Mouse (Mus musculus): ENCODE results near the gene Srpk3. TPM values are rescaled to one million over a fixed set of nuclear protein-coding genes. Genes with fewer than 3 reads are reported as not detected.

The Srpk3 gene
- polyA plus RNA-seq, 1 experiment from 2014 or later, result 1.6 TPM

DNA sequence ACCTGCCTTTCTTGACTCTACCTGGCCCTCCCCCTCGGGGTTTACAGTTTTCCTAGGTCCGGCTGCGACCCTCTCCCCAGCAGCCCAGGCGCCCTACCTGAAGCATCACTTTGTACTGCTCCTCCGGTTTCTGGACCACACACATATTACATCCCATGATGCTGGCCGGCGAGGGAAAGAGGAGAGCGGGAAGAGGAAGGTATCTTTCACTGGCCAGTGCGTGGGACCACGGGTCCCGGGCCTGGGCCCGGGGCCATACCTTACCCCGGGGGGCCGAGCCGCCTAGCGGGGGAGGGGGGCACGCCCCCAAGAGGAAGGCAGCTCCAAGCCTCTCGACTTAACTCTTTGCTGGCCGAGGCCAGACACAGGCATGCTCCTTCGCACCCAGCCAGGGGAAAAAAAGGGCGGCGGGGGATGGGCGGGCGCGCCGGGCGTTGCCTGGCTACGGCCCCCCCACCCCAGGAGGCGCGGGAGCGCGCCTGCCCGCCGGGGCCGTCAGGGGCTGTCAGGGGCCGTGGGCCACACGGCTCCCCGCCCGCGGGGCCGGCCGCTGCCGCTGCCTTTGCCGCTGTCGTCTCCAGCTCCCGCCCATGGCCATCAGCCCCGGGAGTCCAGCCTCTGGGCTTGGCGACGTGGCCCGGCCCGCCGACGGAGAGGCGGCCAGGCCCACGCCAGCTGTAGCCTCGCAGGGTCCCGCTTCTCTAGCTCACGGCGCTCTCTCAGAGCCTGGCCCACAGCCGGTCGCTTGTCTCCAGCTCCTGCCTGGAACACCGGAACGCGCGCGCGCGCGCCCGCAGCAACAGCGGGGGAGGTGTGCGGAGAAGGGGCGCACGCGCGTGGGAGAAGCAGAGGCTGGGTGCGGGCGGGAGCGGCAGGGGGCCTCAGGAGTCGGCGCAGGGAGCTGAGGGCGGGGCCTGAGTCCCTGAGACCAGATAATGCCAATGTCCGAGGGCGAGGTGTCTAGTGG, 50.3 kb downstream of the Srpk3 start, which contains the start of gene Pdzd4:
Gene Pdzd4, minus strand, starts transcription at position 785 of the 967 bp plus-strand sequence.
- peak within 1 kb of the TSS; percentile 88 for H3K27ac ChIP-seq (replicated peaks)
- H3K27me3 ChIP-seq (ENCODE audit: low read depth, poor library complexity, severe bottlenecking), result peaks cover 48% of the 10 kb centered on the region
- H3K4me3 ChIP-seq, result peak within 1 kb of the TSS; percentile 67
- H3K36me3 ChIP-seq, result no peaks in the 10 kb centered on the region
- H3K9me3 ChIP-seq (replicated peaks), result no peaks in the 10 kb centered on the region
- H3K4me1 ChIP-seq, result peaks cover 22% of the 10 kb centered on the region
- DNase-seq (ENCODE audit: low spot score), result peak; percentile 50
- WGBS, result 15% methylated on average over 75 of the region's 84 CpGs

Other genes with a start within 250 kb of the Srpk3 start
- gene Dusp9, start 135.0 kb upstream of the Srpk3 start, polyA plus RNA-seq (2016; fragmentation: Nextera tagmentation; extraction: Ambion mirVana), result 16.6 and 32.4 TPM in 2 replicates
- gene Pnck, start 114.3 kb upstream of the Srpk3 start, polyA plus RNA-seq (2016; fragmentation: Nextera tagmentation; extraction: Ambion mirVana), result 7.0 and 12.6 TPM in 2 replicates
- gene Slc6a8, start 101.3 kb upstream of the Srpk3 start, polyA plus RNA-seq (2016; fragmentation: Nextera tagmentation; extraction: Ambion mirVana), result 4.1 and 4.6 TPM in 2 replicates
- 144 and 157 TPM in 2 replicates for gene Bcap31, start 58.2 kb upstream of the Srpk3 start, polyA plus RNA-seq (2016; fragmentation: Nextera tagmentation; extraction: Ambion mirVana)
- 10.9 and 11.5 TPM in 2 replicates for gene Abcd1, start 57.8 kb upstream of the Srpk3 start, polyA plus RNA-seq (2016; fragmentation: Nextera tagmentation; extraction: Ambion mirVana)
- gene Plxnb3, start 17.3 kb upstream of the Srpk3 start, polyA plus RNA-seq (2016; fragmentation: Nextera tagmentation; extraction: Ambion mirVana), result 0.04 and 0.12 TPM in 2 replicates
- gene Idh3g, start 12.5 kb downstream of the Srpk3 start, polyA plus RNA-seq (2016; fragmentation: Nextera tagmentation; extraction: Ambion mirVana), result 185 and 192 TPM in 2 replicates
- 122 and 123 TPM in 2 replicates for gene Ssr4, start 12.6 kb downstream of the Srpk3 start, polyA plus RNA-seq (2016; fragmentation: Nextera tagmentation; extraction: Ambion mirVana)
- gene Pdzd4, start 50.6 kb downstream of the Srpk3 start, polyA plus RNA-seq (2016; fragmentation: Nextera tagmentation; extraction: Ambion mirVana), result 0.80 and 0.81 TPM in 2 replicates
- 0.14 TPM in 1 of 2 replicates, not detected in the other for gene Avpr2, start 117.7 kb downstream of the Srpk3 start, polyA plus RNA-seq (2016; fragmentation: Nextera tagmentation; extraction: Ambion mirVana)
- 7.4 and 14.4 TPM in 2 replicates for gene L1cam, start 121.7 kb downstream of the Srpk3 start, polyA plus RNA-seq (2016; fragmentation: Nextera tagmentation; extraction: Ambion mirVana)
- gene Arhgap4, start 147.5 kb downstream of the Srpk3 start, polyA plus RNA-seq (2016; fragmentation: Nextera tagmentation; extraction: Ambion mirVana), result 1.9 and 2.7 TPM in 2 replicates
- gene Naa10, start 147.5 kb downstream of the Srpk3 start, polyA plus RNA-seq (2016; fragmentation: Nextera tagmentation; extraction: Ambion mirVana), result 144 and 159 TPM in 2 replicates
- 16.8 and 23.3 TPM in 2 replicates for gene Renbp, start 156.4 kb downstream of the Srpk3 start, polyA plus RNA-seq (2016; fragmentation: Nextera tagmentation; extraction: Ambion mirVana)
- gene Hcfc1, start 192.0 kb downstream of the Srpk3 start, polyA plus RNA-seq (2016; fragmentation: Nextera tagmentation; extraction: Ambion mirVana), result 69.6 and 78.0 TPM in 2 replicates
- gene Irak1, start 249.5 kb downstream of the Srpk3 start, polyA plus RNA-seq (2016; fragmentation: Nextera tagmentation; extraction: Ambion mirVana), result 56.0 and 57.3 TPM in 2 replicates